Mouse (Mus musculus): Measurements from ENCODE around the gene Cmss1. TPM values are rescaled to one million over a fixed set of nuclear protein-coding genes. Genes with fewer than 3 reads are reported as not detected.

Gene Cmss1
- polyA plus RNA-seq, 1 experiment from 2014 or later, result 47.9 TPM

GRCm38 (mm10) chr16:57506133-57506532 is 100.5 kb downstream of the Cmss1 start:
- 88% methylated on average over 6 of the region's 6 CpGs for WGBS
- no peaks in the 10 kb centered on the region for H3K36me3 ChIP-seq
- no peaks in the 10 kb centered on the region for H3K9me3 ChIP-seq
- ATAC-seq (ENCODE audit: low FRiP score, low read depth), result no peak
- no peak overlapping the region for H3K9ac ChIP-seq (replicated peaks)
- no peaks in the 10 kb centered on the region for H3K27me3 ChIP-seq
- no peak overlapping the region for H3K4me3 ChIP-seq
- no peak overlapping the region for H3K4me2 ChIP-seq (replicated peaks)
- H3K4me1 ChIP-seq, result no peaks in the 10 kb centered on the region
- H3K27ac ChIP-seq (replicated peaks), result no peak overlapping the region

- H3K9ac ChIP-seq (replicated peaks), result no peak overlapping the region
- no peak overlapping the region for H3K27ac ChIP-seq (replicated peaks)
- no peak overlapping the region for H3K4me3 ChIP-seq
- no peaks in the 10 kb centered on the region for H3K27me3 ChIP-seq
- no peaks in the 10 kb centered on the region for H3K4me1 ChIP-seq
- H3K36me3 ChIP-seq, result no peaks in the 10 kb centered on the region
- H3K9me3 ChIP-seq, result no peaks in the 10 kb centered on the region
- no peak for ATAC-seq (ENCODE audit: low FRiP score, low read depth)
- WGBS, result 94% methylated on average over 4 of the region's 4 CpGs
- H3K4me2 ChIP-seq (replicated peaks), result no peak overlapping the region
Observed at GRCm38 (mm10) chr16:57504728-57505127, 101.9 kb downstream of the Cmss1 start.

- H3K27me3 ChIP-seq, result no peaks in the 10 kb centered on the region
- H3K4me2 ChIP-seq (replicated peaks), result no peak overlapping the region
- H3K4me1 ChIP-seq, result no peaks in the 10 kb centered on the region
- no peak overlapping the region for H3K9ac ChIP-seq (replicated peaks)
- H3K27ac ChIP-seq (replicated peaks), result no peak overlapping the region
- 80% methylated on average over 5 of the region's 5 CpGs for WGBS
- H3K36me3 ChIP-seq, result no peaks in the 10 kb centered on the region
- no peaks in the 10 kb centered on the region for H3K9me3 ChIP-seq
- no peak for ATAC-seq (ENCODE audit: low FRiP score, low read depth)
- no peak overlapping the region for H3K4me3 ChIP-seq
Observed at GRCm38 (mm10) chr16:57502761-57503160, 103.9 kb downstream of the Cmss1 start.

- ATAC-seq (ENCODE audit: low FRiP score, low read depth), result no peak
- Histone ChIP-seq H3K4me2 (replicated peaks) (no peak overlapping the region), H3K9ac (replicated peaks) (no peak overlapping the region), H3K9me3 (no peaks in the 10 kb centered on the region), H3K4me3 (no peak overlapping the region), H3K27ac (replicated peaks) (no peak overlapping the region), H3K27me3 (no peaks in the 10 kb centered on the region), H3K36me3 (no peaks in the 10 kb centered on the region), H3K4me1 (peaks cover under 1% of the 10 kb centered on the region; the same call in 1 of the 2 replicates)
- 9% methylated on average over 2 of the region's 2 CpGs for WGBS
Observed at GRCm38 (mm10) chr16:57502230-57502629, 104.4 kb downstream of the Cmss1 start.

GRCm38 (mm10) chr16:57500851-57501250 is 105.8 kb downstream of the Cmss1 start:
- Histone ChIP-seq H3K4me1 (peaks cover 11% of the 10 kb centered on the region), H3K27ac (replicated peaks) (no peak overlapping the region), H3K4me3 (no peak overlapping the region), H3K9ac (replicated peaks) (no peak overlapping the region), H3K27me3 (no peaks in the 10 kb centered on the region), H3K4me2 (replicated peaks) (no peak overlapping the region), H3K36me3 (no peaks in the 10 kb centered on the region), H3K9me3 (no peaks in the 10 kb centered on the region)
- 70% methylated on average over 3 of the region's 3 CpGs for WGBS
- no peak for ATAC-seq (ENCODE audit: low FRiP score, low read depth)

GRCm38 (mm10) chr16:57496437-57497173 is 110.1 kb downstream of the Cmss1 start:
- H3K4me2 ChIP-seq (replicated peaks), result no peak overlapping the region
- WGBS, result 55% methylated on average over 10 of the region's 10 CpGs
- peak; percentile 79 for ATAC-seq (ENCODE audit: low FRiP score, low read depth)
- H3K4me3 ChIP-seq, result no peak overlapping the region
- peaks cover 11% of the 10 kb centered on the region for H3K4me1 ChIP-seq
- no peak overlapping the region for H3K9ac ChIP-seq (replicated peaks)
- H3K27ac ChIP-seq (replicated peaks), result no peak overlapping the region
- H3K9me3 ChIP-seq, result no peaks in the 10 kb centered on the region
- no peaks in the 10 kb centered on the region for H3K36me3 ChIP-seq
- no peaks in the 10 kb centered on the region for H3K27me3 ChIP-seq

GRCm38 (mm10) chr16:57495476-57496203 is 111.0 kb downstream of the Cmss1 start:
- Histone ChIP-seq H3K4me2 (replicated peaks) (no peak overlapping the region), H3K9ac (replicated peaks) (no peak overlapping the region), H3K4me3 (no peak overlapping the region), H3K9me3 (no peaks in the 10 kb centered on the region), H3K27ac (replicated peaks) (no peak overlapping the region), H3K4me1 (peaks cover 11% of the 10 kb centered on the region), H3K36me3 (no peaks in the 10 kb centered on the region), H3K27me3 (no peaks in the 10 kb centered on the region)
- 86% methylated on average over 10 of the region's 10 CpGs for WGBS
- no peak for ATAC-seq (ENCODE audit: low FRiP score, low read depth)

- WGBS, result 95% methylated on average over 4 of the region's 4 CpGs
- H3K4me2 ChIP-seq (replicated peaks), result no peak overlapping the region
- H3K9ac ChIP-seq (replicated peaks), result no peak overlapping the region
- H3K36me3 ChIP-seq, result no peaks in the 10 kb centered on the region
- no peaks in the 10 kb centered on the region for H3K9me3 ChIP-seq
- no peak for ATAC-seq (ENCODE audit: low FRiP score, low read depth)
- no peaks in the 10 kb centered on the region for H3K27me3 ChIP-seq
- H3K4me1 ChIP-seq, result peaks cover 6% of the 10 kb centered on the region
- H3K27ac ChIP-seq (replicated peaks), result no peak overlapping the region
- H3K4me3 ChIP-seq, result no peak overlapping the region
Observed at GRCm38 (mm10) chr16:57491853-57492252, 114.8 kb downstream of the Cmss1 start.

GRCm38 (mm10) chr16:57490691-57491090 is 116.0 kb downstream of the Cmss1 start:
- ATAC-seq (ENCODE audit: low FRiP score, low read depth), result no peak
- H3K9me3 ChIP-seq, result no peaks in the 10 kb centered on the region
- no peak overlapping the region for H3K9ac ChIP-seq (replicated peaks)
- no peak overlapping the region for H3K4me3 ChIP-seq
- H3K4me2 ChIP-seq (replicated peaks), result no peak overlapping the region
- no peaks in the 10 kb centered on the region for H3K27me3 ChIP-seq
- WGBS, result 90% methylated on average over 8 of the region's 8 CpGs
- H3K36me3 ChIP-seq, result no peaks in the 10 kb centered on the region
- H3K27ac ChIP-seq (replicated peaks), result no peak overlapping the region
- no peaks in the 10 kb centered on the region for H3K4me1 ChIP-seq

- Histone ChIP-seq H3K36me3 (no peaks in the 10 kb centered on the region), H3K4me3 (no peak overlapping the region), H3K27me3 (no peaks in the 10 kb centered on the region), H3K27ac (replicated peaks) (no peak overlapping the region), H3K9me3 (no peaks in the 10 kb centered on the region), H3K9ac (replicated peaks) (no peak overlapping the region), H3K4me1 (no peaks in the 10 kb centered on the region), H3K4me2 (replicated peaks) (no peak overlapping the region)
- no peak for ATAC-seq (ENCODE audit: low FRiP score, low read depth)
Observed at GRCm38 (mm10) chr16:57488661-57489060, 118.0 kb downstream of the Cmss1 start.

GRCm38 (mm10) chr16:57486266-57486665 is 120.4 kb downstream of the Cmss1 start:
- H3K27me3 ChIP-seq, result no peaks in the 10 kb centered on the region
- ATAC-seq (ENCODE audit: low FRiP score, low read depth), result no peak
- WGBS, result 89% methylated on average over 5 of the region's 5 CpGs
- no peak overlapping the region for H3K4me3 ChIP-seq
- no peaks in the 10 kb centered on the region for H3K9me3 ChIP-seq
- no peak overlapping the region for H3K4me2 ChIP-seq (replicated peaks)
- no peaks in the 10 kb centered on the region for H3K36me3 ChIP-seq
- H3K27ac ChIP-seq (replicated peaks), result no peak overlapping the region
- no peak overlapping the region for H3K9ac ChIP-seq (replicated peaks)
- no peaks in the 10 kb centered on the region for H3K4me1 ChIP-seq

- no peaks in the 10 kb centered on the region for H3K9me3 ChIP-seq
- H3K4me1 ChIP-seq, result no peaks in the 10 kb centered on the region
- no peaks in the 10 kb centered on the region for H3K36me3 ChIP-seq
- ATAC-seq (ENCODE audit: low FRiP score, low read depth), result no peak
- H3K4me2 ChIP-seq (replicated peaks), result no peak overlapping the region
- H3K27ac ChIP-seq (replicated peaks), result no peak overlapping the region
- WGBS, result 85% methylated on average over 9 of the region's 9 CpGs
- H3K27me3 ChIP-seq, result no peaks in the 10 kb centered on the region
- no peak overlapping the region for H3K9ac ChIP-seq (replicated peaks)
- H3K4me3 ChIP-seq, result no peak overlapping the region
Observed at GRCm38 (mm10) chr16:57485265-57485664, 121.4 kb downstream of the Cmss1 start.

Data from midbrain, embryonic 12.5 days (tissue).